ENCODE assay signal across 8 mouse cellular contexts in genomic region chr4:62501534-62501933, GRCm38 (mm10). TPM values are rescaled to one million over a fixed set of nuclear protein-coding genes. Genes with fewer than 3 reads are reported as not detected.
DNase-seq lines count a peak whose midpoint lies in the region; ATAC-seq lines count a peak whose summit lies in the region.

No protein-coding gene starts in this region.

- DNase-seq in heart, postnatal 4 days = no peak
- DNase-seq in NIH3T3 (ENCODE audit: low read depth) = peak; percentile 59
- no peak for DNase-seq in hindbrain, embryonic 10.5 days (ENCODE audit: low spot score)
- no peak for DNase-seq in left cerebral cortex, postnatal 14 days (ENCODE audit: low spot score in 2 of 2)
- no peak for DNase-seq in right cerebral cortex, postnatal 36 days (ENCODE audit: low spot score in 2 of 2)

- H3K36me3 ChIP-seq in heart, embryonic 13.5 days = peaks cover 30% of the 10 kb centered on the region
- H3K36me3 ChIP-seq in hindbrain, embryonic 10.5 days = peaks cover 16% of the 10 kb centered on the region
- peaks cover 14% of the 10 kb centered on the region for H3K36me3 ChIP-seq in midbrain, embryonic 12.5 days

- H3K27ac ChIP-seq in heart, embryonic 13.5 days (replicated peaks) = peak overlapping the region; percentile 82
- H3K27ac ChIP-seq in hindbrain, embryonic 10.5 days = peak overlapping the region; percentile 87
- H3K27ac ChIP-seq in midbrain, embryonic 12.5 days (replicated peaks) = no peak overlapping the region

- intact Hi-C loops in left cerebral cortex, postnatal 14 days (cut with DNase I) = loop anchor here (5.0 kb wide), 1 partner anchor 44 kb away; no protein-coding TSS in a partner anchor

- 2% methylated on average over 7 of the region's 7 CpGs for WGBS in heart, embryonic 13.5 days
- WGBS in hindbrain, embryonic 10.5 days = 7% methylated on average over 7 of the region's 7 CpGs
- WGBS in midbrain, embryonic 12.5 days = 2% methylated on average over 7 of the region's 7 CpGs

- ATAC-seq in heart, embryonic 13.5 days (ENCODE audit: extremely low read depth, insufficient number of reproducible peaks, low FRiP score, low TSS enrichment) = no peak
- ATAC-seq in midbrain, embryonic 12.5 days (ENCODE audit: low FRiP score, low read depth) = no peak; the same call in 1 of the 2 replicates
- ATAC-seq in monocyte, adult 5-6 weeks (replicated peaks; ENCODE audit: insufficient number of reproducible peaks, low FRiP score, low TSS enrichment, poor library complexity, severe bottlenecking) = no peak

- H3K9me3 ChIP-seq in heart, embryonic 13.5 days = no peaks in the 10 kb centered on the region
- H3K9me3 ChIP-seq in hindbrain, embryonic 10.5 days = no peaks in the 10 kb centered on the region
- H3K9me3 ChIP-seq in midbrain, embryonic 12.5 days = no peaks in the 10 kb centered on the region

- no peaks in the 10 kb centered on the region for H3K27me3 ChIP-seq in heart, embryonic 13.5 days (replicated peaks)
- no peaks in the 10 kb centered on the region for H3K27me3 ChIP-seq in hindbrain, embryonic 10.5 days (ENCODE audit: insufficient read depth, poor library complexity, severe bottlenecking)
- no peaks in the 10 kb centered on the region for H3K27me3 ChIP-seq in midbrain, embryonic 12.5 days

- peak overlapping the region; percentile 77 for H3K4me2 ChIP-seq in heart, embryonic 13.5 days
- peak overlapping the region; percentile 67 for H3K4me2 ChIP-seq in midbrain, embryonic 12.5 days (replicated peaks)

- peak overlapping the region; percentile 90 for H3K9ac ChIP-seq in heart, embryonic 13.5 days
- H3K9ac ChIP-seq in midbrain, embryonic 12.5 days (replicated peaks) = peak overlapping the region; percentile 66

- peak overlapping the region; percentile 89 for H3K4me3 ChIP-seq in heart, embryonic 13.5 days
- H3K4me3 ChIP-seq in hindbrain, embryonic 10.5 days = peak overlapping the region; percentile 78
- H3K4me3 ChIP-seq in midbrain, embryonic 12.5 days = peak overlapping the region; percentile 60

- peaks cover 21% of the 10 kb centered on the region for H3K4me1 ChIP-seq in heart, embryonic 13.5 days
- H3K4me1 ChIP-seq in hindbrain, embryonic 10.5 days (replicated peaks) = peaks cover 8% of the 10 kb centered on the region
- peaks cover 7% of the 10 kb centered on the region; the same call in 1 of the 2 replicates for H3K4me1 ChIP-seq in midbrain, embryonic 12.5 days

RNA-seq across cellular contexts. Expression of gene Hdhd3, which starts 1.7 kb away (rescaled TPM):
- polyA plus RNA-seq in heart, embryonic 13.5 days (2015; fragmentation: Nextera tagmentation; extraction: Ambion mirVana) = 7.7 and 9.9 TPM in 2 replicates
- total RNA-seq in heart, postnatal 4 days (2021) = 1 to 10 TPM; 6.3 to 6.9 TPM
- polyA plus RNA-seq in hindbrain, embryonic 10.5 days (2016; fragmentation: Nextera tagmentation; extraction: Ambion mirVana) = 9.8 and 14.1 TPM in 2 replicates
- 12.0 and 12.8 TPM in 2 replicates for polyA plus RNA-seq in midbrain, embryonic 12.5 days (2016; fragmentation: Nextera tagmentation; extraction: Ambion mirVana)
- 0.57 to 2.3 TPM (median 0.97 TPM) in 3 replicates for total RNA-seq in monocyte, adult 5-6 weeks (2017)
- total RNA-seq in left cerebral cortex, postnatal 14 days (2021) = 1 to 10 TPM; 9.1 to 9.8 TPM

RNA-seq across cellular contexts. Expression of gene Alad, which starts 18.2 kb away (rescaled TPM):
- 68.6 and 84.6 TPM in 2 replicates for polyA plus RNA-seq in heart, embryonic 13.5 days (2015; fragmentation: Nextera tagmentation; extraction: Ambion mirVana)
- 10 to 100 TPM; 63.8 to 69.8 TPM for total RNA-seq in heart, postnatal 4 days (2021)
- 114 and 123 TPM in 2 replicates for polyA plus RNA-seq in hindbrain, embryonic 10.5 days (2016; fragmentation: Nextera tagmentation; extraction: Ambion mirVana)
- polyA plus RNA-seq in midbrain, embryonic 12.5 days (2016; fragmentation: Nextera tagmentation; extraction: Ambion mirVana) = 67.3 and 68.4 TPM in 2 replicates
- 5.4 to 10.0 TPM (median 5.6 TPM) in 3 replicates for total RNA-seq in monocyte, adult 5-6 weeks (2017)
- total RNA-seq in left cerebral cortex, postnatal 14 days (2021) = 10 to 100 TPM; 22.2 to 25.4 TPM

RNA-seq across cellular contexts. Expression of gene Bspry, which starts 21.7 kb away (rescaled TPM):
- polyA plus RNA-seq in heart, embryonic 13.5 days (2015; fragmentation: Nextera tagmentation; extraction: Ambion mirVana) = 0.99 and 1.1 TPM in 2 replicates
- total RNA-seq in heart, postnatal 4 days (2021) = not detected
- 0.78 and 1.9 TPM in 2 replicates for polyA plus RNA-seq in hindbrain, embryonic 10.5 days (2016; fragmentation: Nextera tagmentation; extraction: Ambion mirVana)
- 0.82 and 0.88 TPM in 2 replicates for polyA plus RNA-seq in midbrain, embryonic 12.5 days (2016; fragmentation: Nextera tagmentation; extraction: Ambion mirVana)
- 3.1 to 11.8 TPM (median 8.4 TPM) in 3 replicates for total RNA-seq in monocyte, adult 5-6 weeks (2017)
- under 1 TPM; 0.42 to 0.70 TPM for total RNA-seq in left cerebral cortex, postnatal 14 days (2021)

RNA-seq across cellular contexts. Expression of gene Pole3, which starts 23.3 kb away (rescaled TPM):
- polyA plus RNA-seq in heart, embryonic 13.5 days (2015; fragmentation: Nextera tagmentation; extraction: Ambion mirVana) = 54.6 and 54.8 TPM in 2 replicates
- 10 to 100 TPM; 28.2 to 31.1 TPM for total RNA-seq in heart, postnatal 4 days (2021)
- polyA plus RNA-seq in hindbrain, embryonic 10.5 days (2016; fragmentation: Nextera tagmentation; extraction: Ambion mirVana) = 124 and 125 TPM in 2 replicates
- 102 and 110 TPM in 2 replicates for polyA plus RNA-seq in midbrain, embryonic 12.5 days (2016; fragmentation: Nextera tagmentation; extraction: Ambion mirVana)
- 17.8 to 18.8 TPM (median 18.0 TPM) in 3 replicates for total RNA-seq in monocyte, adult 5-6 weeks (2017)
- total RNA-seq in left cerebral cortex, postnatal 14 days (2021) = 10 to 100 TPM; 19.5 to 24.4 TPM

RNA-seq across cellular contexts. Expression of gene 4933430I17Rik, which starts 23.6 kb away (rescaled TPM):
- polyA plus RNA-seq in heart, embryonic 13.5 days (2015; fragmentation: Nextera tagmentation; extraction: Ambion mirVana) = 0.16 and 0.76 TPM in 2 replicates
- under 1 TPM; 0.19 to 0.25 TPM for total RNA-seq in heart, postnatal 4 days (2021)
- polyA plus RNA-seq in hindbrain, embryonic 10.5 days (2016; fragmentation: Nextera tagmentation; extraction: Ambion mirVana) = 1.2 and 1.5 TPM in 2 replicates
- 1.4 and 1.5 TPM in 2 replicates for polyA plus RNA-seq in midbrain, embryonic 12.5 days (2016; fragmentation: Nextera tagmentation; extraction: Ambion mirVana)
- total RNA-seq in monocyte, adult 5-6 weeks (2017) = 0.19 TPM in 1 of 3 replicates, not detected in the others
- under 1 TPM; 0.33 to 0.61 TPM for total RNA-seq in left cerebral cortex, postnatal 14 days (2021)
